Mouse (Mus musculus): ENCODE results near the gene Ctnnd2.
A peak's percentile ranks its signal among the peaks of the same experiment; 100 is the strongest.

Ctnnd2 gene

DNA sequence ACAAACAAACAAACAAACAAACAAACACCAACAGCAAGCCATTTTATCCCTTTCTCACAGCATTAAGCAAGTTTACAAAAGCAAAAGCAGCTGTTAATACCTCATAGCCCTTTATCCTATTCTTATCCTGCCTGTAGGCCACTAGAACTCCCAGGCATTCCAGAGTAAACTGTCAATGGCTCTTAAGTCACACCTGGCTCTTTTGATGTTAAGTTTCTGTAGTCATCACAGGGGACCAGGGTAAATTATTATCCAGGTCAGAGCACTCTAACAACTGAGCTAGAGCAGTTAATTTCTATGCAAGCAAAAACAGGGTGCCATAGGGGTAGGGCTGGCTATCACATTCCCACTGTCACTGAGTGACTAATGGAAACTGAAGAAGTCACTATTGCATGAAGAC lies 214.1 kb downstream of the Ctnnd2 start:
- no peak for DNase-seq (ENCODE audit: low spot score)

DNA sequence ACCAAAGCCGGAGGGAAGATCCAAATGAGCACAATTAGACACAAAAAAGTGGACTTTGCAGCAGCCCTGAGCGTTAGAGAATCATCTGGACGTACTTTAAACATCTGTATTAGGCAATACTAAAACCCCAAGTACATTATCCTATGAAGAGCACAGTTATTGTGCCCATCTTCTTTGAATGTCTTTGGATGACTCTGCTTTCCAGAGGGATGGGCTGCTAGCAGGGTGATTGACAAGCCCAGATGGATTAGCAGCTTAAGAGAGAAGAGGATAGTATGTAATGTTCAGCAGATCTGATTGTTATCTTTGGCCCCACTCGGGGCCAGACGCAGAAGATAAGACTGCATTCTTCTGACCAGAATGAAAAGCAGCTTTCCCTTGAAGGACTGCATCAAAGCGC lies 214.9 kb downstream of the Ctnnd2 start:
- DNase-seq (ENCODE audit: low spot score) = no peak

DNA sequence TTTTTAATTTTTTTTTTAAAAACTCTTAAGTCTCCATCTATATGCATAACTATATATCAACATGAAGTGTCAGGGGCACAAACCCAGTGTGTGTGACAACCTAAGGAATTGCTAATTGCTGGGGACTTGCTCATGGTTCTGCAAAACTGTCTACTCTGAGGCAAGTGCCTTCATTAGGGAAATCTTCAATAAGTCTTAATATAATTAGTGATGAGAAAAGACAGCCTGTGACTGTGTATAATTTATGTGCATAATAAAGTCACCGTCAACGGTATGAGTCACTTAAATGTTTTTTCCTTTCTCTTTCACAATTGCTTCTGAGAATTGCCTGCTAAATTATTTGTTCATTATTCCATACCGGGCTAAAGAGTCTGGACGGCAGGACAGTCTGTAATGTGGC lies 228.7 kb downstream of the Ctnnd2 start:
- no peak for DNase-seq (ENCODE audit: low spot score)

DNA sequence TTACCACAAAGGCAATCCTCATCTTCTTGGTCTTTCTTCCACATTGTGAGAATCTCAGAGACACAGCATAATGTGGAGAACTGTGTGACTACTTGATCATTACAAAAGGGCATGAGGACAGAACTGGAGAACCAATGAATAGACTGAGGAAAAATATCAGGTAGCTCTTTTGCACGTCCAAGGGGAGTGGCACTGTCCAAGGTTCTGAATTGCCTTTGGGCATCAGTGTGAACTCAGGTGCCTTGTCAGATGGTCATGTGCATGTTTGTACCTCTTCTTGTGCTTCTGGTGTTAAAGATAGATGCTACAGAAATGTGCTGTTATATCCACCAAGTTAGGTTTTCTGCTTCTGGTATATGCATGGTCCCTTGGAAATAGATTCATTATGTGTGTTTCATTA lies 233.9 kb downstream of the Ctnnd2 start:
- DNase-seq (ENCODE audit: low spot score) = no peak

DNA sequence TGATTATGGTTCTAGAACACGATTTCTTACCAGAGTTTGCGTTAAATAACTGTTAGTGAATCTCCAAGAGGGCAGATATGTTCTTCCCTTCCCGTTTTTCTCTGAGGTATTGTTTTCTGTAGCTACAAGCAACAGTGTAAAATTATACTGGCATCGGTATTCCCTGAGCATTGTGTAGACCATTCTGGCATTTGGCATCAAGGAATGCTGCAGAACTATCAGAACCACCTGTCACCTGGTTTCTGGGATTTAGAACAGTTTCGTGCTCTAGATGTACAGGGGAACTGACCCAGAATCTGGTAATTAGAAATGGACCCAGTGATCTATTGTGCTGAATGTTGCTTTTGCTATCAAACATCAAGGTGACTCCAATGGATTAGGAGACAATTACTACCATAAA lies 250.8 kb downstream of the Ctnnd2 start:
- DNase-seq (ENCODE audit: low spot score) = no peak

DNA sequence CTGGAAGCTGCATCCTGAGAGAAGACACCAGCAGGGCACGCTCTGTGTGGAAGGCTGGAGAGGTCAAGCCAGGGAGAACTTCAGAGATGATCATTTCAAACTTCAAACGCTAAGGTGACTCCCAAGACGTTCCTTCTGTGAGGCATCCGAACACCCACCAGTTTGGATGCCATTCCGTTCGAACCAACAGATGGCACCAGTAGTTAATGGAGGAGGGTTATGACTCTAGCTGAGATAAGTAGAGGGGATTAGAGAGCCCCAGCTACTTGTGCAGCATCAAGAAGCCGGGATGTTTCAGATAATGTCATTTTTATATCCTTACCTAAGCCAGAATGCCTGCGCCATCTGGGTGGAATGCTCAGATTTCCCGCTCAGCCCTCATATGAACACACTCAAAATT lies 251.9 kb downstream of the Ctnnd2 start:
- no peak for DNase-seq (ENCODE audit: low spot score)

DNA sequence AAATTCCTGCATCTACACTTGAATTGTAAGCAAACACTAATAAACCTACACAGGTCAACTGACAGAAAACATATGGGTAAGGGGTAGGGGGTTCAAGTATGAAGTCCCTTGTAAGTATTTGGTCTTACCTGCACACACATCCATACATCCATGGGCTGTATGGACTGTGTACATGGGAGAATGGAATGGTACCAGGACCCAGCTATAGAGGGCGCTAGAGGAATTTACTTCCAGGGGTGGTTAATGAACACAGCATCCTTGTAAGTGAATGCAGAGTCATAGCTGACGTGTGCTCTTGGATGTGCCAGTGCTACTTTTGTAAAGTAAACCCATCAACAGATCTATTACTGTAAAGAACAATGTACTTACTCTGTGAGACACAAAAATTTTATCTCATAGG lies 254.9 kb downstream of the Ctnnd2 start:
- peak; percentile 21 for DNase-seq (ENCODE audit: low spot score)

DNA sequence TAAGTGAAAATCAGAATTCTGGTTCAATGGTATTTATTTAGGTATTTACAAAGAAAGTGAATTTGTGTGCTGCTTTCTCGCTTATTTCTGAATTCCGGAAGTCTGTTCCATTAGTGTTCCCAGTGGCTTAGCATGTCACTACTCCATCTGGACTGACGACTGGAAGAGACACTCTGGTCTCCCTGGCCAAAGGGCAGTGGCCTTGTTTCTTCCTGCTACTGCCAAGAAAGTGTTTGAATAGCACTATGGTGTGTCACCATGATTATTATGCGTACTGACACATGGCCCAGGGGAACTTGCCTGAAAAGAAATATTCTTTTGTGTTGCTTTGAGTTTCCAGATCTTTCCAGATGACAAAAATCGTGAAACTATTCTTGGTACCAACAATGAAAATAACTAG lies 266.7 kb downstream of the Ctnnd2 start:
- DNase-seq (ENCODE audit: low spot score) = no peak

DNA sequence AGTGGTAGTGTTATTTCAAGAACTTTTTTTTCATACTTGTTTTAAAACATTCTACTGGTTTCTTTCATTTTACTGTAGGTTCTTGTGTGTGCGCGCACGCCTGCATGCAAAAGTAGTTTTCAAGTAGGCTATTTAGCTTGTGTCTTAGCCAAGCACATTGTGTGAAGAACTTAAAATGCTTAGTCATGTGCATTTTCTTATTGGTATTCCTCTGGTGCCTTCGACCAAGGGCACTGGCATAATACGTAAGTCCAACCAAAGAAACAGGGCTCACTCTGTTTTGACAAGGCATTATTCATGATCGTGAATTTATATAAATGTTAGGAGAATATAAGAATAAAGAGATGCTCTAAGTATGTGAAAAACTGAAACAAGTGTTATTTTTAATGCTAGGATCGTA lies 278.4 kb downstream of the Ctnnd2 start:
- peak; percentile 32 for DNase-seq (ENCODE audit: low spot score)

DNA sequence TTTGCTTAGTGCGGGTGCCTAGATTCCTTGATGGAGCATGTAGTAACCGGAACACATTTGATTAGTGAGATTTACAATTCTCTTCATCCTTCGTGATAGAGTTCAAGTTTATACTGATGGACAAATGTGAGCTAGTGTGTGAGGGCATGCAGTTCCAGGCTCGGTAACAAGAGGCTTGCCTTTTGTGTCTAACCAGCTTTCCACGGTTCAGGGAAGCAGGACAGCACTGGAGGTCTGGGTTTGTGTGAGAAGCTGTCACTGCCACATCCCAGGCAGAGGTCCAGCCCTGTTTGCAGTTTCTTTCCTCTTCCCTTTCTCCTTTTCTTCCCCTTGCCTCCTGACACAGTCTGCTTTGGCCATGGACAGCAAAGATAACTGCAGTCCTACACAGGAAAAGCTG lies 279.5 kb downstream of the Ctnnd2 start:
- no peak for DNase-seq (ENCODE audit: low spot score)

DNA sequence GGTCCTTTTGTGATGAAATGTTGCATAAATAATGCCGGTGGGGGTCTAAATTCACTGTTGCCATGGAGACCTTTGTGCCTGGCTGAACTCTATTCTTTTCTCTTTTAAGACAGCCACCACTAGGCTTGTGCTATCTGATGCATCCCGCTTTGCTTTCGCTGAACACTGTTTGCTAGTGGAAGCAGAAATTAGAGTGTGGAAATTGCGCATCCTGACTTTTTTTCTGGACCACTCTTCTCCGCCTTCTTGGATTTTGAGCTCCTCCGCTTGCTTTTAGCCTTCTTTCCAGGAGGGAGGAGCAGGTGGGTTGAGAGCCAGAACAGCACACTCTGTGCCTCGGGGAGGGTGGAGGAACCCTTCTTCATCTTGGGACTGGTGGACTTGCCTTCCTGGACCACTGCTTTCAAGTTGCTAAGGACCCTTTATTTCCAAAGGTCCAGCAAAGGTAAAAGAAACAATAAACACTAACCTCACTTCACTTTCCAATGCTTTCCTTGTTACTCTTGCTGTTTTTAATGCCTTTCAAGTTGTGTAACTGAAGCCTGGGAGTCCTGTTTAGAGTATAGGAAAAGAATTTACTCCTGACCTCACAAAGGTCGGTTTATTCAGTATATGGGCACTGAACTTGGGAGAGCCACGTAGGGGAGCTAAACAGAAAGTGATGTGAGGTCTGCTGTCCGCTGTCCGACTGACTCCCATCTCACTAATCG lies 285.3 kb downstream of the Ctnnd2 start:
- peak; percentile 18 for DNase-seq (ENCODE audit: low spot score)

DNA sequence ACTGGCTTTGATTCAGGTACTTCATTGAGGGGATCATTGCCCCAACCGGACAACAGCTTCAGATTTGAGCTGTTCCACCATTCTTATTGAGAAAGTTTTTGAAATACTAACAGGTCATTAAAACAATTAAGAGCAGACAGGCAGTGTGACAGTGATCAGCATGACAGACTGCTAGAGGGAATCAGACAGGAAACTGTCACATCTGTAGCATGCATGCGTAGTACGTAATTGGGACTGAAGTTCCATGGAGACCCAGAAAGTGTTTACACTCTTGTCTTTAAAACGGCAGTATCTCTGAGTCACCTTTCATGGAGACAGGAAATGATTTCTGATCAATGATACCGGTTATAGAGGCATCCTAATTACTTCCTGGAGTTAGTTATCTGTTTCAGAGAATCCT lies 286.3 kb downstream of the Ctnnd2 start:
- DNase-seq (ENCODE audit: low spot score) = no peak

DNA sequence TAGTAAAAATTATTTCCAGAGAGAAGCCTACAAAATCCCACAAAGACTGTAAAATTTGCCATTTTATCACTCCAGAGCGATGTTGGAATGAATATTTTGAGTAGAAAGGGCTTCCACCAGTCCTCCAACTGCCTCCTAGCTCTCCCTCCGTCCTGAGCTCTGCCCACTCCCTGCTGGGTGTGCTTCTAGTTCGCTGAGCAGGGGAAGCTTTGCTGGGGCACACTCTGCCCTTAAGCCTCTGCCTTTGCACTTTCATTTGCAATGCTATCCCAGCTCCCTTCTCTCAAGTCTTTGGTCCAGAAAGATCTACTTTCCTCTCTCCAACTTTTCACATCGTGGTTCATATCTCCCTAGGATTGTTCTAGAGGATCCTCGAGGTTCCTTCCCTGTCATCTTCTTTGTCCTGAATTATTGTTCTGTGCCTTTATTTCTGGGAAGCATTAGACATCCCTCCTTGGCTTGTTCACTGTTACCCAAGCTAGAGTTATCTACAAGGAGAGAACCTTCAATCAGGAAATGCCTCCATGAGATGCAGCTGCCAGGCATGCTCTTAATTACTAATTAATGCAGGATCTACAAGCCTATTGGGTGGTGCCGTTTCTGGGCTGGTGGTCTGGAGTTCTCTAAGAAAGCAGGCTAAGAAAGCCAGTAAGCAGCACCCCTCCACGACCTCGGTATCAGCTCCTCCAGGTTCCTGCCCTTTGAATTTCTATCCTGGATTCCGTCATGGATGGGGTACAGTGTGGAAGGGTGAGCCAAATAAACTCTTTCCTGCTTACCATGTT lies 288.1 kb downstream of the Ctnnd2 start:
- no peak for DNase-seq (ENCODE audit: low spot score)

DNA sequence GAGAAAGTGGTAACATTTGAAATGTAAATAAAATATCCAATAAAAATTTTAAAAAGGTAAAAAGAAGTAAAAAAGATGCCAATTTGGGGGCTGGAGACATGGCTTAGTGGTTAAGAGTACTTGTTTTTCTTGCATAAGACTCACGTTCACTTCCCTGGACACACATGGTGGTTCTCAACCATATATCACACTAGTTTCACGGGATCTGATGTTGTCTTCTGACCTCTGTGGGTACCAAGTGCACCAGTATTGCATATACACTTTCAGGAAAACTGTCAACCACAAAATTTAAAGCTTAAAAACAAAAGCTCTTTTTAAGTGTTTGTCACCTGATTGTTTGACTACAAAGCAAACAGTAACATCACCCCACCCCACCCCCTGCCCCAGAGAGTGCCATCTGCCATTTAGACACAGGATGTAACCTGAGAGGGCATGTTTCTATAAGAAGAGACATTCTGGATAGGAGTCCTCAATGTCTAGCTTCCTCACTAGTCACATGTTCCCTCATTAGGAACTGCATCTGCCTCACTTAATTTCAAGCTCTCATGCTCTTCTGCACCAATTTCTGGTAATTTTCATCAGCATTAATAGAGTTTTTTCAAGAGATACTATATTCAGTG lies 290.5 kb downstream of the Ctnnd2 start:
- no peak for DNase-seq (ENCODE audit: low spot score)

DNA sequence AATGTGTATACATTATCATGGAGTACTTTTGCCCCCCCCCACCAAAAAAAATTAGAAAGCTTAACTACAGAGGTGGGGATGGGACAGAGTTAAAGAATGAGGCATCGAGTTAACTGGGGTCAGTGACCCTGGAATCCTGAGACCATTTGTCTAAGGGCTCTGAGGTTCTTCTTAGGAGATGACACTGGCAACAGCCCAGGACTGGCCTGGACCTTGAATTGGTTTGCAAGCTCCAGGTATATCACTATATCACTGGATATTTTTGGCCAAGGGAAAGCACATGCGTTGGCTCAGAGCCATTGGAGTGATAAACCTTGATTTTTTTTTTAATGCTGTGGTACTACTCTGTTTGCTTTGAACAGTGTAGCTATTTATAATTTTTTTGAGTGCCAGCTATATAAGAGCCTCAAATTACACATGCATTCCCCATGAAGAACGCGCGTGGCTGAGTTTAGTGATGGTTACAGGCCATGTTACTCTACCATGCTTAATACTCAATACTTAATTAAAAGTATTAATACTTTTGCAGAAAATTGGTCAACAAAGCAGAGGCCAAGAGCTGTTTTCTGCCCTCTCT lies 291.2 kb downstream of the Ctnnd2 start:
- no peak for DNase-seq (ENCODE audit: low spot score)

DNA sequence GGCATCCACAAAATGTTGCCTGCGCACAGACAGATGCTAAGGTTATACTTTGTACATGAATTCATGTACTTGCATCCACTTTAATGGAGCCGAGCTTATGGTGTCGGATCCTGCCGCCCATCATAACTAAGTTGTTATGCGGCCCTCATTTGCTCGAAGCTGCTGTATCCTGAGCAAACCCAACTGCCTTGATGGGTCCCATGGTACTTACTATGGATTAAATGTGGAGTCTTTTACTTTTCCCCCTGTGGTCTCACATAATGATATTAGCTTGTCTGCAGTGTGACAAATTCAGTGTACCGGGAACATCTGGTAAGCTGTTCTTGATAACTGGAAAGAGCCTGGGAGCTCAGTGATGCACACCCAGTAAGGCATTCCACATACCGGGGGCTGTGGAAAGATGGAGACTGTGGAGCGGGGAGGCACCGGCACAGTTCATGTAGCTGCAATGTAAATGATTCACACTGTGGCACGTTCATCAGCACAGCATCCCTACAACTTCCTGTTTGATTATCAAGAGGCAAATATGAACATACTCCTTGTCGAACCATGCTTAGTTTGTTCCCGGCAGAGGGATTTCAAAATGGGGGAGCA lies 294.7 kb downstream of the Ctnnd2 start:
- DNase-seq (ENCODE audit: low spot score) = no peak

DNA sequence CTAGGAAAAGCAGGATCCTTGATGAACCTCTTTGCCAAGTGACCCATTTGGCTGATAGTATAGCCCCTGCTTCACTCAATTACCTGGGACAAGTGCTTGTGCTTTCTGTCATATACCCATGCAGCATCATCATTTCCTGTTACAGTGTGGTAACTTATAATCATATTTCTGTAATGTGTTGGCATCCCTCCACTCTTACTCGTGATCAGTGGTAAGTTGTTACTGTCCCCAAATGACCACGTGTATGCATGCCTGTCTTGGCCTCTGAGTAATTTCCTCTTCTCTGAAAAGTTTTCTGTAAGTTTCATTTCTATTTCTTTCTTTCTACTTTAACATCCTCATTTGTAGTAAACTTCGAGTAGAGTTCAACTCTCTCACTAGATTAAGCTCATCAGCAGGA lies 296.4 kb downstream of the Ctnnd2 start:
- DNase-seq (ENCODE audit: low spot score) = no peak

DNA sequence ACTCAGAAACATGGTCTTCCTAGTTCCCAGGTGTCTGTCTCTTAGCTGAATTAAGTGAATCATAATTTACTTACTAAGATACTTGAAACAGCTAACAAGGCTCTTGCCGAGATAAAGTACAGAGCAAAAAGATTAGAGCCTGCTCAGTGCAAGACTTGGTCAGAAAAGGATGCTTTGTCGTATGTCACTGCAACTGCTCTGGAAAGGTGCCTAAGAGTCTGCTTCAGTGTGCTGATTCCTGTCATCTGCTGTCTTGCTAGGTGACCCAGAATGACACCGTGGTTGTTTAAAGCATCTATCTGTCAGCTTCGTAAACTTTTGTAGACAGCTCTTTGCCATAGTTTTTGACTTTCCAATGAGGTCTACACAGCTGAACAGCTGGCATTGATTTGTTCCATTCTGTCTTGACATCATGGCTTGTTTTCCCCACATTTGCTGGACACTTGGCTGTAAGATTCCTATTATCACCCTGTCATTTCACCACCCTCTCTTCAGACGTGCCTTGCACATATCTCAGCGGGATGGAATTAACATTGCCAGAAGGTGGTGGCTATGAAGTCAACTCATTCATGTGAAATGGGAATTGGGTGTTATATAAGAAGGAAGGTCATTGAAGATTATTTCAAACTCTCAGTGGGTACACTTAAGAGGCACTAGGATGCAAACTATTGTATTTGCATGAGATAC lies 299.0 kb downstream of the Ctnnd2 start:
- no peak for DNase-seq (ENCODE audit: low spot score)

DNA sequence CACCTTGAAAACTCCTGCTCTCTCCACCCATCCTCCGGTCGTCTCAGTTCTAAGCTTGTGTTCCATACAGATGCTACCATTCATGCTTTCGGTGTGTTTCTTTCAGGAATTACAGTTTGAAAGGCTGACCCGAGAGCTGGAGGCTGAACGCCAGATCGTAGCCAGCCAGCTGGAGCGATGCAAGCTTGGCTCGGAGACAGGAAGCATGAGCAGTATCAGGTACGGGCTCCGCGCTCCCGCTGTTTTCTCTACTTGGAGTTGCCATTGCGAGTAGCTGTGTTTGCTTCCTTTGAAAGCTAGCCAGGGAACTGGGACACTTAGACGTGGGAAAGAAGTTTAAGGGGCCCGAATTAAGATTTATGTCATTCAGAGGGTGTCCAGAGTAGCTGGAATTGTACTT lies 308.3 kb downstream of the Ctnnd2 start:
- peak; percentile 7 for DNase-seq (ENCODE audit: low spot score)

DNA sequence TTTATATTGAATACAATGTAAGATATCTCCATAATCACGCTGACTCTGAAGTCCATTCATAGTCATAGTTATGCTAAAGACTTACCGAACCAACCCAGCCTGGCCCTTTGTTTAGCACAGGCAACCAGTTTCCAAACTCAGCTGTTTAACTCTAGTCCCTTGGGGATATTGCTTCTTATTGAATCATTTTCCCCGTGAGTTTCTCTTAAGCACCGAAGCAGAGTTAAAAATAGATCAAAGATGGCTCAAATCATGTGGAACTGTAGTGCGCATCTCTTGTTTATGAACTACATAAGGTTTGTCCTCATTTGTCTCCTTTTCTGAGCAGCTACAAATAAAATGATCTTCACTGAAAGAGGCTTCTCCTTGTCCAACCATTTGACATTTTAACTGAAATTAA lies 334.1 kb downstream of the Ctnnd2 start:
- no peak for DNase-seq (ENCODE audit: low spot score)

DNA sequence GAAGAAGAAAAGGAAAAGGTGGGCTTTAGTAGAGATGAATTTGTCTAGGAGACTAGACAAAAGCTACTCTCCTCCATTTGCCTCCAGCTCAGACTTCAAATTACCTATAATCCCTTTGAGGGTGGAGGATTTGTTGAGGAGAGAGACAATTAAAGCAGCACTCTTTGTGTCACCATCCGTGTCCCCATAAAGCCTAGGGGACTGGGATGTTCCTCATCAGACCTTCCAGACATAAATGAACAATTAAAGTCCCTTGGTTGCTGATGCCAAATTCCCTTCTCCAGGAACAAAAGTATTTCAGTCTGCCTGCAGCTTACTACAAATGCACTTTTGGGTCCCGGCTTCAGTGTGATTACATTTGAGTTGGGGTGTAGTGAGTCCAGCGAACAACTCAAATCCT lies 340.1 kb downstream of the Ctnnd2 start:
- no peak for DNase-seq (ENCODE audit: low spot score)

DNA sequence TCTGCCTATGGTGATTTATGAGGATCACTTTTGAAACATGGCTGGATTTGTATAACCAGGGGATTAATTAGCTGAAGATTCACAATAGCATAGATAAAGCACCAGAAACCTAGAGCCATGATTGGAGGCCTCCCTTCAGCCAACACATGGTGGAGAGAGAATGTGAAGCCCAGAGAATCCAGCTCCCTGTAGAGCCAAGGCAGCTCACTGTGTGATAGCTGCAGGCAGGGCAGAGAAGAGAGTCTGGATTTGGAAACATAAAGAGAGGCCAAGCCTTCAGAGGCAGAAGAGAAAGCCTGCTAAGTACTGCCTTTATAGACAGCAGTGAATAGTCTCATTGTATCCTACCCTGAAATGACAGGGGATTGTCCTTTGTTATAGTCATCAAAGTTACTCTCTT lies 340.7 kb downstream of the Ctnnd2 start:
- DNase-seq (ENCODE audit: low spot score) = no peak

Data from left cerebral cortex, adult 11 months (tissue).